In genomic region chr7:46034991-46035390, GRCm38 (mm10) we compare ENCODE assay signal across 10 mouse cellular contexts. TPM values are rescaled to one million over a fixed set of nuclear protein-coding genes. Genes with fewer than 3 reads are reported as not detected.
DNase-seq lines count a peak whose midpoint lies in the region; ATAC-seq and TF ChIP-seq lines count a peak whose summit lies in the region.
"Had no signal": no experiment of that assay in that cellular context is flagged by ENCODE, and none has a peak within 500 bp of the region (broad histone marks: within the 10 kb centered on the region; RNA-seq: fewer than 3 reads in every experiment).

No protein-coding gene starts in this region.

- peaks cover 40% of the 10 kb centered on the region for H3K36me3 ChIP-seq in megakaryocyte, embryonic 14.5 days (replicated peaks; ENCODE audit: low read length)
- H3K36me3 ChIP-seq in liver, embryonic 14.5 days (replicated peaks; ENCODE audit: control insufficient read depth, insufficient read depth, low read depth), result peaks cover 7% of the 10 kb centered on the region; the same call in 1 of the 2 replicates
- no peaks in the 10 kb centered on the region for H3K36me3 ChIP-seq in stomach, embryonic 16.5 days (ENCODE audit: control insufficient read depth, insufficient read depth, low read length)

- H3K9me3 ChIP-seq in megakaryocyte, embryonic 14.5 days, result no peaks in the 10 kb centered on the region
- H3K9me3 ChIP-seq in liver, embryonic 14.5 days (ENCODE audit: control insufficient read depth, low read length), result no peaks in the 10 kb centered on the region
- H3K9me3 ChIP-seq in stomach, embryonic 16.5 days (replicated peaks; ENCODE audit: control insufficient read depth, low read length), result no peaks in the 10 kb centered on the region

- no peak for ATAC-seq in megakaryocyte, adult 5-6 weeks (ENCODE audit: poor library complexity, severe bottlenecking)
- no peak for ATAC-seq in liver, embryonic 14.5 days (ENCODE audit: insufficient read depth)
- ATAC-seq in stomach, embryonic 16.5 days (ENCODE audit: insufficient read depth, low FRiP score), result no peak

- DNase-seq in gonadal fat pad, adult 2 months (ENCODE audit: low read depth), result peak; percentile 50
- DNase-seq in liver, embryonic 14.5 days (ENCODE audit: low read depth in 3 of 3, low spot score in 3 of 3), result no peak
- DNase-seq in cerebellum, adult 8-10 months, result no peak
- no peak for DNase-seq in urinary bladder, postnatal 25 days (ENCODE audit: low spot score)
- DNase-seq in ovary, postnatal 36 days (ENCODE audit: low spot score), result no peak
- DNase-seq: kidney, postnatal 10 days had no signal

- TF ChIP-seq EP300 in liver, embryonic 14.5 days (IDR thresholded peaks at IDR 0.05; ENCODE audit: low read depth), result no peak

- H3K4me3 ChIP-seq in megakaryocyte, embryonic 14.5 days (replicated peaks), result peak overlapping the region; percentile 98
- H3K4me3 ChIP-seq in liver, embryonic 14.5 days (ENCODE audit: insufficient read depth in 1 of 2, low read depth in 2 of 2, low read length in 2 of 2), result peak overlapping the region; percentile 75 to 85
- peak overlapping the region; percentile 85; the same call in 1 of the 2 replicates for H3K4me3 ChIP-seq in stomach, embryonic 16.5 days (replicated peaks; ENCODE audit: low read length)

- peaks cover 77% of the 10 kb centered on the region for H3K4me1 ChIP-seq in megakaryocyte, embryonic 14.5 days
- peaks cover 19 to 32% of the 10 kb centered on the region in 2 experiments for H3K4me1 ChIP-seq in liver, embryonic 14.5 days (replicated peaks; ENCODE audit: control insufficient read depth in 2 of 2, insufficient read depth in 2 of 2, low read length in 1 of 2)
- H3K4me1 ChIP-seq in stomach, embryonic 16.5 days (ENCODE audit: control insufficient read depth, insufficient read depth, low read length), result peaks cover 10% of the 10 kb centered on the region

- no peak for TF ChIP-seq CTCF in liver, embryonic 14.5 days (IDR thresholded peaks at IDR 0.05; ENCODE audit: low read depth)

- H3K27me3 ChIP-seq in megakaryocyte, embryonic 14.5 days (replicated peaks), result peaks cover 2% of the 10 kb centered on the region
- H3K27me3 ChIP-seq in liver, embryonic 14.5 days (ENCODE audit: control insufficient read depth, insufficient read depth, low read length), result no peaks in the 10 kb centered on the region
- no peaks in the 10 kb centered on the region for H3K27me3 ChIP-seq in stomach, embryonic 16.5 days (ENCODE audit: control insufficient read depth, insufficient read depth, low read length)

- WGBS in liver, embryonic 14.5 days (ENCODE audit: insufficient replicate concordance), result 21% methylated on average over 2 of the region's 2 CpGs
- WGBS in stomach, embryonic 16.5 days, result 72% methylated on average over 2 of the region's 2 CpGs

- H3K9ac ChIP-seq in liver, embryonic 14.5 days (replicated peaks), result peak overlapping the region; percentile 84
- peak overlapping the region; percentile 89; the same call in 1 of the 2 replicates for H3K9ac ChIP-seq in stomach, embryonic 16.5 days (ENCODE audit: low read length)

- H3K27ac ChIP-seq in liver, embryonic 14.5 days, result no peak overlapping the region
- no peak overlapping the region for H3K27ac ChIP-seq in stomach, embryonic 16.5 days (ENCODE audit: low read length)

- H3K4me2 ChIP-seq in liver, embryonic 14.5 days (ENCODE audit: low read depth), result peak overlapping the region; percentile 92
- H3K4me2 ChIP-seq in stomach, embryonic 16.5 days (ENCODE audit: low read depth, low read length), result peak overlapping the region; percentile 92; the same call in 1 of the 2 replicates

RNA-seq across cellular contexts. Expression of gene Nomo1, which starts 1.5 kb away (rescaled TPM):
- 172 and 218 TPM in 2 replicates for polyA plus RNA-seq in megakaryocyte, embryonic 14.5 days (2012; ENCODE audit: insufficient read depth, low replicate concordance)
- total RNA-seq in megakaryocyte, adult 5-6 weeks (2015), result 11.9 and 12.5 TPM in 2 replicates
- 15.4 and 16.9 TPM in 2 replicates for total RNA-seq in megakaryocyte, adult 5-6 weeks (2017)
- polyA plus RNA-seq in gonadal fat pad, adult 2 months (2012; rRNA removed), result 53.8 and 59.7 TPM in 2 replicates
- polyA plus RNA-seq in liver, embryonic 14.5 days (2012; rRNA removed), result 13.6 and 17.0 TPM in 2 replicates
- polyA plus RNA-seq in liver, embryonic 14.5 days (2014; fragmentation: Nextera tagmentation; extraction: Ambion mirVana), result 12.9 and 14.9 TPM in 2 replicates
- 46.5 and 47.2 TPM in 2 replicates for polyA plus RNA-seq in stomach, embryonic 16.5 days (2015; fragmentation: Nextera tagmentation; extraction: Ambion mirVana)

RNA-seq across cellular contexts. Expression of gene Abcc6, which starts 4.9 kb away (rescaled TPM):
- not detected in 2 replicates for polyA plus RNA-seq in megakaryocyte, embryonic 14.5 days (2012; ENCODE audit: insufficient read depth, low replicate concordance)
- total RNA-seq in megakaryocyte, adult 5-6 weeks (2015), result not detected in 2 replicates
- not detected in 2 replicates for total RNA-seq in megakaryocyte, adult 5-6 weeks (2017)
- 0.14 and 0.38 TPM in 2 replicates for polyA plus RNA-seq in gonadal fat pad, adult 2 months (2012; rRNA removed)
- 12.0 and 12.4 TPM in 2 replicates for polyA plus RNA-seq in liver, embryonic 14.5 days (2012; rRNA removed)
- polyA plus RNA-seq in liver, embryonic 14.5 days (2014; fragmentation: Nextera tagmentation; extraction: Ambion mirVana), result 4.1 and 7.8 TPM in 2 replicates
- polyA plus RNA-seq in stomach, embryonic 16.5 days (2015; fragmentation: Nextera tagmentation; extraction: Ambion mirVana), result 1.6 and 2.7 TPM in 2 replicates
- total RNA-seq: common myeloid progenitor, adult 5-6 weeks had no signal
